Mouse (Mus musculus) liver, adult 2 months (tissue): ENCODE measurements around the gene Cic.

Source experiments
- CTCF ChIP-seq: fragments of 200-500 bp; IDR thresholded peaks from 2 replicates; pipeline ENCODE4 v1.5.1; 2011; ENCODE audit warnings: low read depth, low read length, control low read depth
- POLR2A ChIP-seq: fragments of 200-500 bp; IDR thresholded peaks from 2 replicates; pipeline ENCODE4 v1.6.1; 2011; ENCODE audit warnings: low read length, control low read depth; ENCODE audit not compliant: insufficient read depth; ENCODE audit errors: extremely low read depth

GRCm38 (mm10) chr7:25267751-25268463 is 403 bp downstream of the Cic start:
- no peak for TF ChIP-seq CTCF
- no peak for TF ChIP-seq POLR2A
